Mouse (Mus musculus) G1E (cell line): ENCODE results near the gene Ggt6. TPM values are rescaled to one million over a fixed set of nuclear protein-coding genes. Genes with fewer than 3 reads are reported as not detected.
A peak's percentile ranks its signal among the peaks of the same experiment; 100 is the strongest.

Experiments
- ATAC-seq: 2 replicates; pipeline ENCODE4 v1.8.0; 2016; ENCODE audit warnings: mild to moderate bottlenecking; ENCODE audit not compliant: insufficient number of reproducible peaks, poor library complexity, low FRiP score, severe bottlenecking; ENCODE audit errors: extremely low read depth
- DNase-seq: peaks from one replicate; pipeline ENCODE4 v3.0.0; 2012; ENCODE audit warnings: low spot score
- H3K27me3 ChIP-seq: 2 replicates; pipeline ENCODE4 v1.6.1; 2012; ENCODE audit warnings: mild to moderate bottlenecking, low read length, inconsistent platforms; ENCODE audit not compliant: insufficient read depth
- H3K36me3 ChIP-seq: replicated peaks from 2 replicates; pipeline ENCODE3; 2012; ENCODE audit warnings: mild to moderate bottlenecking, inconsistent platforms
- H3K4me1 ChIP-seq: 2 replicates; pipeline ENCODE4 v1.6.1; 2012; ENCODE audit warnings: low read depth, low read length, inconsistent platforms, mixed read lengths; ENCODE audit not compliant: insufficient read depth
- H3K4me3 ChIP-seq: 2 replicates; pipeline ENCODE4 v1.5.1; 2012; ENCODE audit warnings: low read depth, mild to moderate bottlenecking, inconsistent platforms, low read length, moderate library complexity, mixed read lengths
- H3K9me3 ChIP-seq: replicated peaks from 2 replicates; pipeline ENCODE4 v1.6.1; 2012; ENCODE audit warnings: inconsistent platforms
- CTCF ChIP-seq: IDR thresholded peaks from 2 replicates; pipeline ENCODE4 v1.5.1; 2012; ENCODE audit warnings: low read depth, low read length, inconsistent platforms, mixed read lengths
- GATA1 ChIP-seq: IDR thresholded peaks from 2 replicates; pipeline ENCODE4 v1.6.1; 2012; ENCODE audit warnings: borderline replicate concordance, low read length, inconsistent platforms, mixed read lengths
- GATA2 ChIP-seq: IDR thresholded peaks from 2 replicates; pipeline ENCODE4 v1.6.1; 2012; ENCODE audit warnings: low read depth, low read length, inconsistent platforms, borderline replicate concordance
- POLR2AphosphoS5 ChIP-seq: IDR thresholded peaks from 2 replicates; pipeline ENCODE4 v1.6.1; 2012; ENCODE audit warnings: low read depth, low read length, inconsistent platforms; ENCODE audit not compliant: insufficient replicate concordance
- TAL1 ChIP-seq: conservative IDR thresholded peaks from 2 replicates; pipeline ENCODE4 v1.6.1; 2012; ENCODE audit warnings: low read depth, low read length, inconsistent platforms, mixed read lengths
- polyA plus RNA-seq: library from polyadenylated mRNA; stranded (reverse); fragments of >175 nt; gene quantifications from 2 replicates; pipeline ENCODE4 v1.2.3, GENCODE M21; 2012
- total RNA-seq, 2 experiments: library from RNA; stranded (forward) in 1 of 2; stranded (reverse) in 1 of 2; fragments of 200-1000 nt in 1 of 2; fragments of >200 nt in 1 of 2; fragmentation: Nextera tagmentation in 1 of 2; gene quantifications; 2 replicates each; pipeline ENCODE4 v1.2.3; 2014 to 2017

Ggt6 gene
- total and polyA plus RNA-seq, 3 experiments: 0.05 TPM; not detected in 2

DNA sequence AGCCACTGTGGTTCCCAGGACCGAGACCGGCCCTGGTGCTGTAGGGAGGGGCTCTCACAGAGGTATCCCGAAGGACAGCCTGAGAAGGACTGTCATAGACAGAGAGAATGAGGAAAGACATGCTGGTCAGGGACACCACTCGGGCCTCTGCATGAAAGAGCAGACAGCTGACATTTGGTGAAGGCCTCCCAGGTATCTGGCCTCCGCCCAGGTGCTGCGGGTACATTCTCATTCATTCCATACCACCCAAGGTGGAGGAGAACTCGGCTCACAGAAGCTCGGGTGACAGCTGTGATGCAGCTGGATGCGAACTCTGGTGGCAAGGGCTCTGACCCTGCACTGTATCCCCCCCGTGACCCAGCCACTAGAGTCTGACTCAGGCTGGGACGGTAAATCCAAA lies 50.6 kb downstream of the Ggt6 start:
- no peak for DNase-seq
- Histone ChIP-seq H3K27me3 (no peaks in the 10 kb centered on the region), H3K9me3 (no peaks in the 10 kb centered on the region), H3K4me3 (peak overlapping the region; percentile 64; the same call in 1 of the 2 replicates), H3K36me3 (peaks cover 60% of the 10 kb centered on the region), H3K4me1 (peaks cover 87% of the 10 kb centered on the region)
- ATAC-seq: no peak
- TF ChIP-seq CTCF: no peak
- no peak for TF ChIP-seq TAL1
- TF ChIP-seq GATA1: no peak
- no peak for TF ChIP-seq POLR2AphosphoS5
- TF ChIP-seq GATA2: no peak

- 0 out of 2 replicates have a peak, but pooled peaks have one; percentile 4 for ATAC-seq
- no peaks in the 10 kb centered on the region for H3K9me3 ChIP-seq
- DNase-seq: no peak
- H3K27me3 ChIP-seq: peaks cover 2% of the 10 kb centered on the region; the same call in 1 of the 2 replicates
- H3K4me3 ChIP-seq: peak overlapping the region; percentile 94
- peaks cover 49% of the 10 kb centered on the region for H3K36me3 ChIP-seq
- TF ChIP-seq GATA2 (no peak), TAL1 (peak; percentile 33; the same call in 1 of the 2 replicates)
- H3K4me1 ChIP-seq: peaks cover 86% of the 10 kb centered on the region
Measured at GRCm38 (mm10) chr11:72487171-72487570, 51.8 kb downstream of the Ggt6 start.

DNA sequence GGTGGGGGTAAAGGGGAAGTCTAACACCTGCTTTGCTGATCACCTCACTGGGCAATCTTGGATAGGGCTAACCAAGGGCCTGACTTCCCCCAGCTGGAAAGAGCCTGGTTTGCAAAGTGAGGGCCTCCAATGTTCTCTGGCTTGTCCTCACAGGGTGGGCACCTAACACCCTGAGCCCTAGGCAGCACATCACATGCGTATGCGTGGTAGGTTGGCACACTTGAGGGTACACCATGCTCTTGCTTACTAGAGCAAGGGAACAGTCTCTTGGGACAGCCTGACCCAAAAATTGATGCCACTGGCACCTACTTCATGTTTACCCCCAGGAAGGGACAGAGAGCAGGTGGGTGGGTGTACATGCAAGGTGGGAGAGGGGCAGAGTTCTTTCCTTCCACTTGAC lies 52.4 kb downstream of the Ggt6 start:
- ATAC-seq (no peak), DNase-seq (no peak)
- no peaks in the 10 kb centered on the region for H3K9me3 ChIP-seq
- peaks cover 81% of the 10 kb centered on the region for H3K4me1 ChIP-seq
- H3K4me3 ChIP-seq: peak overlapping the region; percentile 94
- TF ChIP-seq GATA2: no peak
- H3K27me3 ChIP-seq: peaks cover 2% of the 10 kb centered on the region; the same call in 1 of the 2 replicates
- peaks cover 44% of the 10 kb centered on the region for H3K36me3 ChIP-seq

Other genes starting within 250 kb of the Ggt6 start
- not detected in 2 replicates for gene Gm43951, start 228.7 kb upstream of the Ggt6 start, total RNA-seq (2014; fragmentation: Nextera tagmentation)
- gene Gm43951, start 228.7 kb upstream of the Ggt6 start, total RNA-seq (2017): 0.58 and 0.76 TPM in 2 replicates
- gene Gm43951, start 228.7 kb upstream of the Ggt6 start, polyA plus RNA-seq: 0.29 and 0.41 TPM in 2 replicates
- 17.0 and 27.7 TPM in 2 replicates for gene 4933427D14Rik, start 228.1 kb upstream of the Ggt6 start, total RNA-seq (2014; fragmentation: Nextera tagmentation)
- gene 4933427D14Rik, start 228.1 kb upstream of the Ggt6 start, total RNA-seq (2017): 13.7 and 22.4 TPM in 2 replicates
- gene 4933427D14Rik, start 228.1 kb upstream of the Ggt6 start, polyA plus RNA-seq: 2.9 and 4.0 TPM in 2 replicates
- gene Txndc17, start 228.0 kb upstream of the Ggt6 start, total RNA-seq (2014; fragmentation: Nextera tagmentation): 112 and 134 TPM in 2 replicates
- gene Txndc17, start 228.0 kb upstream of the Ggt6 start, total RNA-seq (2017): 60.2 and 60.5 TPM in 2 replicates
- gene Txndc17, start 228.0 kb upstream of the Ggt6 start, polyA plus RNA-seq: 30.1 and 31.0 TPM in 2 replicates
- gene Med31, start 219.9 kb upstream of the Ggt6 start, total RNA-seq (2014; fragmentation: Nextera tagmentation): 19.9 and 26.7 TPM in 2 replicates
- gene Med31, start 219.9 kb upstream of the Ggt6 start, total RNA-seq (2017): 13.5 and 20.2 TPM in 2 replicates
- 0.55 and 0.74 TPM in 2 replicates for gene Med31, start 219.9 kb upstream of the Ggt6 start, polyA plus RNA-seq
- gene Slc13a5, start 168.3 kb upstream of the Ggt6 start, total RNA-seq (2014; fragmentation: Nextera tagmentation): not detected in 2 replicates
- 0.06 and 0.11 TPM in 2 replicates for gene Slc13a5, start 168.3 kb upstream of the Ggt6 start, total RNA-seq (2017)
- not detected in 2 replicates for gene Slc13a5, start 168.3 kb upstream of the Ggt6 start, polyA plus RNA-seq
- gene Xaf1, start 133.9 kb upstream of the Ggt6 start, total RNA-seq (2014; fragmentation: Nextera tagmentation): 0.30 TPM in 1 of 2 replicates, not detected in the other
- 1.4 and 2.0 TPM in 2 replicates for gene Xaf1, start 133.9 kb upstream of the Ggt6 start, total RNA-seq (2017)
- 0.02 TPM in 1 of 2 replicates, not detected in the other for gene Xaf1, start 133.9 kb upstream of the Ggt6 start, polyA plus RNA-seq
- gene Fbxo39, start 121.1 kb upstream of the Ggt6 start, total RNA-seq (2014; fragmentation: Nextera tagmentation): not detected in 2 replicates
- gene Fbxo39, start 121.1 kb upstream of the Ggt6 start, total RNA-seq (2017): 0.05 TPM in 1 of 2 replicates, not detected in the other
- gene Fbxo39, start 121.1 kb upstream of the Ggt6 start, polyA plus RNA-seq: not detected in 2 replicates
- gene Tekt1, start 73.1 kb upstream of the Ggt6 start, total RNA-seq (2014; fragmentation: Nextera tagmentation): not detected in 2 replicates
- gene Tekt1, start 73.1 kb upstream of the Ggt6 start, total RNA-seq (2017): not detected in 2 replicates
- not detected in 2 replicates for gene Tekt1, start 73.1 kb upstream of the Ggt6 start, polyA plus RNA-seq
- not detected in 2 replicates for gene Smtnl2, start 23.8 kb upstream of the Ggt6 start, total RNA-seq (2014; fragmentation: Nextera tagmentation)
- 0.06 and 0.11 TPM in 2 replicates for gene Smtnl2, start 23.8 kb upstream of the Ggt6 start, total RNA-seq (2017)
- gene Smtnl2, start 23.8 kb upstream of the Ggt6 start, polyA plus RNA-seq: not detected in 2 replicates
- gene Mybbp1a, start 5.8 kb downstream of the Ggt6 start, total RNA-seq (2014; fragmentation: Nextera tagmentation): 496 and 593 TPM in 2 replicates
- 96.8 and 125 TPM in 2 replicates for gene Mybbp1a, start 5.8 kb downstream of the Ggt6 start, total RNA-seq (2017)
- gene Mybbp1a, start 5.8 kb downstream of the Ggt6 start, polyA plus RNA-seq: 195 and 253 TPM in 2 replicates
- 129 and 145 TPM in 2 replicates for gene Spns2, start 54.4 kb downstream of the Ggt6 start, total RNA-seq (2014; fragmentation: Nextera tagmentation)
- gene Spns2, start 54.4 kb downstream of the Ggt6 start, total RNA-seq (2017): 29.3 and 40.8 TPM in 2 replicates
- gene Spns2, start 54.4 kb downstream of the Ggt6 start, polyA plus RNA-seq: 69.2 and 113 TPM in 2 replicates
- gene Spns3, start 115.0 kb downstream of the Ggt6 start, total RNA-seq (2014; fragmentation: Nextera tagmentation): not detected in 2 replicates
- 0.11 and 0.12 TPM in 2 replicates for gene Spns3, start 115.0 kb downstream of the Ggt6 start, total RNA-seq (2017)
- not detected in 2 replicates for gene Spns3, start 115.0 kb downstream of the Ggt6 start, polyA plus RNA-seq
- gene Ube2g1, start 171.8 kb downstream of the Ggt6 start, total RNA-seq (2014; fragmentation: Nextera tagmentation): 98.9 and 119 TPM in 2 replicates
- gene Ube2g1, start 171.8 kb downstream of the Ggt6 start, total RNA-seq (2017): 52.6 and 60.1 TPM in 2 replicates
- 32.2 and 47.7 TPM in 2 replicates for gene Ube2g1, start 171.8 kb downstream of the Ggt6 start, polyA plus RNA-seq